In genomic region chr11:100408076-100408834, GRCm38 (mm10) we compare ENCODE assay signal across 9 mouse cellular contexts. TPM values are rescaled to one million over a fixed set of nuclear protein-coding genes. Genes with fewer than 3 reads are reported as not detected.
A peak's percentile ranks its signal among the peaks of the same experiment; 100 is the strongest.
DNase-seq lines count a peak whose midpoint lies in the region; ATAC-seq lines count a peak whose summit lies in the region.
"Had no signal": no experiment of that assay in that cellular context is flagged by ENCODE, and none has a peak within 500 bp of the region (broad histone marks: within the 10 kb centered on the region; RNA-seq: fewer than 3 reads in every experiment).

No protein-coding gene starts in this region.

- peak; percentile 55 for DNase-seq in neural tube, embryonic 10.5 days (ENCODE audit: extremely low spot score, low spot score)
- peak; percentile 84 for DNase-seq in R1 (ENCODE audit: low read depth, low spot score)
- peak; percentile 84 for DNase-seq in embryo, embryonic 10.5 days (ENCODE audit: low spot score)
- peak; percentile 63 to 81 for DNase-seq in left cerebral cortex, postnatal 10 days (ENCODE audit: extremely low spot score in 1 of 2, low spot score in 2 of 2)
- peak; percentile 73 for DNase-seq in naive thymus-derived CD4-positive, alpha-beta T cell, adult 2 months (ENCODE audit: low read depth)

- H3K36me3 ChIP-seq in neural tube, embryonic 15.5 days, result peaks cover 7% of the 10 kb centered on the region; the same call in 1 of the 2 replicates
- H3K36me3 ChIP-seq in heart, embryonic 14.5 days (ENCODE audit: control insufficient read depth, insufficient read depth, low read length), result peaks cover 51% of the 10 kb centered on the region
- H3K36me3 ChIP-seq: neural tube, embryonic 12.5 days had no signal

- intact Hi-C loops in left cerebral cortex, postnatal 10 days (cut with DNase I), result loop anchor here (2.0 kb wide), 1 partner anchor 45 kb away; no protein-coding TSS in a partner anchor

- H3K27me3 ChIP-seq in neural tube, embryonic 15.5 days (replicated peaks), result no peaks in the 10 kb centered on the region
- H3K27me3 ChIP-seq in heart, embryonic 14.5 days (ENCODE audit: control insufficient read depth, insufficient read depth, low read length), result no peaks in the 10 kb centered on the region

- no peaks in the 10 kb centered on the region for H3K9me3 ChIP-seq in neural tube, embryonic 15.5 days (replicated peaks)
- no peaks in the 10 kb centered on the region for H3K9me3 ChIP-seq in heart, embryonic 14.5 days (ENCODE audit: control insufficient read depth, low read length)
- H3K9me3 ChIP-seq: neural tube, embryonic 12.5 days had no signal

- no peak for ATAC-seq in neural tube, embryonic 15.5 days (ENCODE audit: low FRiP score)
- peak; percentile 49; the same call in 1 of the 2 replicates for ATAC-seq in heart, embryonic 14.5 days (ENCODE audit: insufficient number of reproducible peaks, insufficient read depth, low FRiP score, low read depth)
- no peak for ATAC-seq in activated CD4-positive, CD25-positive, alpha-beta regulatory T cell, adult 4 months

- H3K4me3 ChIP-seq in neural tube, embryonic 15.5 days (replicated peaks), result no peak overlapping the region
- no peak overlapping the region for H3K4me3 ChIP-seq in heart, embryonic 14.5 days (ENCODE audit: control insufficient read depth in 1 of 2, insufficient read depth in 1 of 2, low read depth in 1 of 2, low read length in 2 of 2)
- H3K4me3 ChIP-seq: neural tube, embryonic 12.5 days had no signal

- peaks cover 21% of the 10 kb centered on the region for H3K4me1 ChIP-seq in neural tube, embryonic 15.5 days
- H3K4me1 ChIP-seq in heart, embryonic 14.5 days (ENCODE audit: control insufficient read depth in 2 of 2, insufficient read depth in 2 of 2, low read length in 2 of 2), result peaks cover 29 to 32% of the 10 kb centered on the region in 2 experiments

- H3K9ac ChIP-seq in neural tube, embryonic 15.5 days (replicated peaks), result no peak overlapping the region
- no peak overlapping the region for H3K9ac ChIP-seq in heart, embryonic 14.5 days (ENCODE audit: low read length)
- H3K9ac ChIP-seq: neural tube, embryonic 12.5 days had no signal

- H3K27ac ChIP-seq in neural tube, embryonic 15.5 days (replicated peaks), result no peak overlapping the region
- no peak overlapping the region for H3K27ac ChIP-seq in heart, embryonic 14.5 days (replicated peaks in 1 of 2; ENCODE audit: control insufficient read depth in 1 of 2, insufficient read depth in 1 of 2, low read depth in 2 of 2, low read length in 2 of 2)
- H3K27ac ChIP-seq: neural tube, embryonic 12.5 days had no signal

- WGBS in neural tube, embryonic 15.5 days, result 45% methylated on average over 10 of the region's 10 CpGs
- WGBS in heart, embryonic 14.5 days, result 34% methylated on average over 10 of the region's 10 CpGs

- H3K4me2 ChIP-seq in neural tube, embryonic 15.5 days, result no peak overlapping the region
- H3K4me2 ChIP-seq in heart, embryonic 14.5 days (ENCODE audit: low read length), result no peak overlapping the region
- H3K4me2 ChIP-seq: neural tube, embryonic 12.5 days had no signal

RNA-seq across cellular contexts. Expression of gene P3h4, which starts 6.4 kb away (rescaled TPM):
- polyA plus RNA-seq in neural tube, embryonic 15.5 days (2015; fragmentation: Nextera tagmentation; extraction: Ambion mirVana), result 24.3 and 24.4 TPM in 2 replicates
- polyA plus RNA-seq in heart, embryonic 14.5 days (2014; fragmentation: Nextera tagmentation; extraction: Ambion mirVana), result 54.7 and 58.1 TPM in 2 replicates
- total RNA-seq in left cerebral cortex, postnatal 10 days (2021), result 1 to 10 TPM; 6.7 to 7.1 TPM
- polyA plus RNA-seq in activated CD4-positive, CD25-positive, alpha-beta regulatory T cell, adult 4 months (2017; shearing (Covaris generic)), result not detected

RNA-seq across cellular contexts. Expression of gene Fkbp10, which starts 7.2 kb away (rescaled TPM):
- 29.8 and 38.9 TPM in 2 replicates for polyA plus RNA-seq in neural tube, embryonic 15.5 days (2015; fragmentation: Nextera tagmentation; extraction: Ambion mirVana)
- 94.5 and 95.3 TPM in 2 replicates for polyA plus RNA-seq in heart, embryonic 14.5 days (2014; fragmentation: Nextera tagmentation; extraction: Ambion mirVana)
- 10 to 100 TPM; 12.2 to 13.1 TPM for total RNA-seq in left cerebral cortex, postnatal 10 days (2021)
- polyA plus RNA-seq in activated CD4-positive, CD25-positive, alpha-beta regulatory T cell, adult 4 months (2017; shearing (Covaris generic)), result not detected

RNA-seq across cellular contexts. Expression of gene Jup, which starts 10.7 kb away (rescaled TPM):
- 58.2 and 74.6 TPM in 2 replicates for polyA plus RNA-seq in neural tube, embryonic 15.5 days (2015; fragmentation: Nextera tagmentation; extraction: Ambion mirVana)
- polyA plus RNA-seq in heart, embryonic 14.5 days (2014; fragmentation: Nextera tagmentation; extraction: Ambion mirVana), result 117 and 118 TPM in 2 replicates
- total RNA-seq in left cerebral cortex, postnatal 10 days (2021), result 10 to 100 TPM; 46.3 to 49.9 TPM
- polyA plus RNA-seq in activated CD4-positive, CD25-positive, alpha-beta regulatory T cell, adult 4 months (2017; shearing (Covaris generic)), result 1 to 10 TPM in 1 of 2 experiments, under 1 TPM in 1; 0.19 to 1.5 TPM

RNA-seq across cellular contexts. Expression of gene Nt5c3b, which starts 33.4 kb away (rescaled TPM):
- polyA plus RNA-seq in neural tube, embryonic 15.5 days (2015; fragmentation: Nextera tagmentation; extraction: Ambion mirVana), result 118 and 121 TPM in 2 replicates
- polyA plus RNA-seq in heart, embryonic 14.5 days (2014; fragmentation: Nextera tagmentation; extraction: Ambion mirVana), result 95.8 and 102 TPM in 2 replicates
- total RNA-seq in left cerebral cortex, postnatal 10 days (2021), result 10 to 100 TPM; 71.4 to 77.1 TPM
- 100 to 1,000 TPM; 118 to 125 TPM for polyA plus RNA-seq in activated CD4-positive, CD25-positive, alpha-beta regulatory T cell, adult 4 months (2017; shearing (Covaris generic))

RNA-seq across cellular contexts. Expression of gene Klhl10, which starts 33.5 kb away (rescaled TPM):
- polyA plus RNA-seq in neural tube, embryonic 15.5 days (2015; fragmentation: Nextera tagmentation; extraction: Ambion mirVana), result 0.83 and 0.84 TPM in 2 replicates
- 0.36 and 0.44 TPM in 2 replicates for polyA plus RNA-seq in heart, embryonic 14.5 days (2014; fragmentation: Nextera tagmentation; extraction: Ambion mirVana)
- 1 to 10 TPM; 1.6 to 1.9 TPM for total RNA-seq in left cerebral cortex, postnatal 10 days (2021)
- polyA plus RNA-seq in activated CD4-positive, CD25-positive, alpha-beta regulatory T cell, adult 4 months (2017; shearing (Covaris generic)), result not detected

Comparison
In these comparisons a context has a peak if more than half of its experiments do, and no peak if none do; other contexts are left out.
1. RNA of gene P3h4, which starts 6.4 kb away (polyA plus RNA-seq): 54.7 to 58.1 TPM in heart, embryonic 14.5 days and 24.3 to 24.4 TPM in neural tube, embryonic 15.5 days; not detected in activated CD4-positive, CD25-positive, alpha-beta regulatory T cell, adult 4 months; every median in the first group is over 10 times any median in the second.
2. RNA of gene Fkbp10, which starts 7.2 kb away (polyA plus RNA-seq): 94.5 to 95.3 TPM in heart, embryonic 14.5 days and 29.8 to 38.9 TPM in neural tube, embryonic 15.5 days; not detected in activated CD4-positive, CD25-positive, alpha-beta regulatory T cell, adult 4 months; every median in the first group is over 10 times any median in the second.
3. RNA of gene Jup, which starts 10.7 kb away (polyA plus RNA-seq): 117 to 118 TPM in heart, embryonic 14.5 days and 58.2 to 74.6 TPM in neural tube, embryonic 15.5 days; 0.19 to 1.5 TPM in activated CD4-positive, CD25-positive, alpha-beta regulatory T cell, adult 4 months; every median in the first group is over 10 times any median in the second.
4. Peak in every context shown above with its lines, with median percentiles within 50 percentile points of each other: DNase-seq.